Mouse (Mus musculus): ENCODE measurements around the gene Hoxc6.

Hoxc6 gene

GRCm38 (mm10) chr15:102997939-102998355, at the start of gene Hoxc6:
Gene Hoxc6 (plus strand): TSS chr15:102998257.
- no peak for DNase-seq (ENCODE audit: low read depth, low spot score)

GRCm38 (mm10) chr15:102948842-102949241, 49.2 kb upstream of the Hoxc6 start:
- DNase-seq (ENCODE audit: low read depth, low spot score) = no peak

GRCm38 (mm10) chr15:102949696-102950095, 48.4 kb upstream of the Hoxc6 start:
- DNase-seq (ENCODE audit: low read depth, low spot score) = no peak

- DNase-seq (ENCODE audit: low read depth, low spot score) = no peak
These were observed 47.2 kb upstream of the Hoxc6 start for GRCm38 (mm10) chr15:102950877-102951276.

GRCm38 (mm10) chr15:102953561-102953960, 44.5 kb upstream of the Hoxc6 start:
- no peak for DNase-seq (ENCODE audit: low read depth, low spot score)

- peak; percentile 72 for DNase-seq (ENCODE audit: low read depth, low spot score)
These were observed 43.7 kb upstream of the Hoxc6 start, which contains the start of gene Hoxc11 for GRCm38 (mm10) chr15:102954192-102955006. Gene Hoxc11 (plus strand): TSS chr15:102954427.

GRCm38 (mm10) chr15:102955007-102955382, 43.1 kb upstream of the Hoxc6 start:
- DNase-seq (ENCODE audit: low read depth, low spot score) = peak; percentile 69

GRCm38 (mm10) chr15:102955833-102956640, 42.0 kb upstream of the Hoxc6 start:
- peak; percentile 80 for DNase-seq (ENCODE audit: low read depth, low spot score)

GRCm38 (mm10) chr15:102956906-102957305, 41.2 kb upstream of the Hoxc6 start:
- no peak for DNase-seq (ENCODE audit: low read depth, low spot score)

GRCm38 (mm10) chr15:102959663-102960191, 38.3 kb upstream of the Hoxc6 start:
- no peak for DNase-seq (ENCODE audit: low read depth, low spot score)

- peak; percentile 50 for DNase-seq (ENCODE audit: low read depth, low spot score)
These were observed 36.3 kb upstream of the Hoxc6 start for GRCm38 (mm10) chr15:102961728-102962127.

- no peak for DNase-seq (ENCODE audit: low read depth, low spot score)
These were observed 35.6 kb upstream of the Hoxc6 start for GRCm38 (mm10) chr15:102962492-102962891.

- no peak for DNase-seq (ENCODE audit: low read depth, low spot score)
These were observed 34.8 kb upstream of the Hoxc6 start for GRCm38 (mm10) chr15:102963259-102963658.

- peak; percentile 51 for DNase-seq (ENCODE audit: low read depth, low spot score)
These were observed 34.1 kb upstream of the Hoxc6 start for GRCm38 (mm10) chr15:102963671-102964640.

- DNase-seq (ENCODE audit: low read depth, low spot score) = no peak
These were observed 32.8 kb upstream of the Hoxc6 start for GRCm38 (mm10) chr15:102965003-102965891.

GRCm38 (mm10) chr15:102965892-102966775, 31.9 kb upstream of the Hoxc6 start:
- peak; percentile 95 for DNase-seq (ENCODE audit: low read depth, low spot score)

GRCm38 (mm10) chr15:102966776-102967311, 31.2 kb upstream of the Hoxc6 start, which contains the start of gene Hoxc10:
Gene Hoxc10 (plus strand): TSS chr15:102966796.
- DNase-seq (ENCODE audit: low read depth, low spot score) = peak; percentile 53

GRCm38 (mm10) chr15:102967312-102967510, 30.8 kb upstream of the Hoxc6 start, which contains the start of gene Hoxc5:
Gene Hoxc5 (plus strand): TSS chr15:102967443.
- no peak for DNase-seq (ENCODE audit: low read depth, low spot score)

Measured in ZHBTc4 (cell line).